Mouse (Mus musculus) cerebellum, postnatal 25 days (tissue): Measurements from ENCODE around the gene Pitpnb.

Experiments
- DNase-seq, 2 experiments: peaks; one replicate each; pipeline ENCODE4 v3.0.0; 2021; ENCODE audit warnings: mixed read lengths in 2 of 2

Gene Pitpnb

GRCm38 (mm10) chr5:111356811-111357617 is 26.5 kb downstream of the Pitpnb start:
- DNase-seq: no peak

- no peak for DNase-seq
These were observed 30.0 kb downstream of the Pitpnb start for GRCm38 (mm10) chr5:111360546-111360945.

GRCm38 (mm10) chr5:111361058-111361457 is 30.5 kb downstream of the Pitpnb start:
- DNase-seq: no peak

- no peak for DNase-seq
These were observed 31.3 kb downstream of the Pitpnb start for GRCm38 (mm10) chr5:111361846-111362245.

- no peak for DNase-seq
These were observed 33.0 kb downstream of the Pitpnb start for GRCm38 (mm10) chr5:111363446-111364062.

- peak in 1 of 2 experiments; percentile 56 for DNase-seq
These were observed 34.0 kb downstream of the Pitpnb start for GRCm38 (mm10) chr5:111364533-111364932.

GRCm38 (mm10) chr5:111366140-111366539 is 35.6 kb downstream of the Pitpnb start:
- no peak for DNase-seq

- no peak for DNase-seq
These were observed 37.5 kb downstream of the Pitpnb start for GRCm38 (mm10) chr5:111367937-111368517.

- DNase-seq: no peak
These were observed 38.0 kb downstream of the Pitpnb start for GRCm38 (mm10) chr5:111368576-111368975.

GRCm38 (mm10) chr5:111375616-111376015 is 45.1 kb downstream of the Pitpnb start:
- no peak for DNase-seq

- no peak for DNase-seq
These were observed 45.9 kb downstream of the Pitpnb start for GRCm38 (mm10) chr5:111376276-111377020.

- peak in 1 of 2 experiments; percentile 30 for DNase-seq
These were observed 47.8 kb downstream of the Pitpnb start for GRCm38 (mm10) chr5:111378126-111378993.

- DNase-seq: no peak
These were observed 52.8 kb downstream of the Pitpnb start for GRCm38 (mm10) chr5:111383335-111383734.

GRCm38 (mm10) chr5:111390911-111391310 is 60.3 kb downstream of the Pitpnb start:
- DNase-seq: peak in 1 of 2 experiments; percentile 20

GRCm38 (mm10) chr5:111391485-111391884 is 60.9 kb downstream of the Pitpnb start:
- DNase-seq: no peak

- peak; percentile 63 to 79 for DNase-seq
These were observed 63.0 kb downstream of the Pitpnb start for GRCm38 (mm10) chr5:111393346-111394197.

GRCm38 (mm10) chr5:111394198-111395053 is 63.9 kb downstream of the Pitpnb start:
- DNase-seq: peak in 1 of 2 experiments; percentile 32

GRCm38 (mm10) chr5:111395771-111396170 is 65.2 kb downstream of the Pitpnb start:
- DNase-seq: no peak

GRCm38 (mm10) chr5:111396199-111396598 is 65.6 kb downstream of the Pitpnb start:
- DNase-seq: no peak

- no peak for DNase-seq
These were observed 67.9 kb downstream of the Pitpnb start for GRCm38 (mm10) chr5:111398471-111398870.
